Comparison of ENCODE assay signal across 9 mouse cellular contexts in the genomic region with DNA sequence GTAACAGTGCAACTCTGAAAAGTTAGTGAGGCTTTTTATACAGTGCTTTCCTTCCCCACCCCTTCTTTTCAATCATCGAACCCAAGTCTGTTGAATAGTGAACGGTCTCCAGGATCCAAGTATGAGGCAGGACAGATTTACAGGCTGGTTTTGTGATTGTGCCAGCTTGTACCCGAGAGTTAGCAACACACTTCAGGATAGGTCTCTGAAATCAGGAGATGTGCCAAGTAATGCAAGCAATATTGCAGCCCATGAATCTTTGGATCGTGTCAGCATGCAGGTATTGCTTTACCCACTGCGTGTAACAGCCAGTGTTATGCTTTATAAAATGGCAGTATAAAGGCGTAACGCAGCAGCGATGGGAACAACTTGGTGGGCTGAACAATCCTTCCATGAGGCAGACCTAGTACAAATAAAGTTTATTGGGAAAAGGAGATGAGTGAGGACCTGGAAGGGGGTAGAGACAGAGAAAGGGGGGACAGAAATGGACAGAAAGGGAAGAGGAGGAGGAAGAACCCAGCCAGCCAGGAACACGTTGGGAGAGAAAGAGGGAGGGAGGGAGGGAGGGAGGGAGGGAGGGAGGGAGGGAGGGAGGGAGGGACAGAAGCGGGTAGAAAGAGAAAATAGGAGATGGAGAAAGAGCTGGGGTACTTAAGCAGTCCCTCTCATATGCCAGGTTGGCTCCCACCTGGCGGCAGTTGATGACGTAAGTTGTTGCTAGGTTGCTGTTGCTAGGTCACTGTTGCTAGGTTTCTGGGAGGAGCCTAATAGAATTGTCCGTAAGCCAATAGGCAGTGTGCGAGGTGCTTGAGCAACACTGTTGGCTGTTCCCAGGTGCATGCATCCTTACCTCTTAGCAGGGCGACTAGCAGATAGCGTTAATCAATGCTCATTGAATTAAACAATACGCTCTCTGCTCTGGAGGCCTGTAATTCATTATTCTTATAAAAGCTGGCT. TPM values are rescaled to one million over a fixed set of nuclear protein-coding genes. Genes with fewer than 3 reads are reported as not detected.
DNase-seq lines count a peak whose midpoint lies in the region; ATAC-seq lines count a peak whose summit lies in the region.
"Had no signal": no experiment of that assay in that cellular context is flagged by ENCODE, and none has a peak within 500 bp of the region (broad histone marks: within the 10 kb centered on the region; RNA-seq: fewer than 3 reads in every experiment).

No protein-coding gene starts in this region.

- H3K27ac ChIP-seq in liver, embryonic 16.5 days (ENCODE audit: low read length), result no peak overlapping the region
- H3K27ac ChIP-seq in forebrain, embryonic 10.5 days, result peak overlapping the region; percentile 56; the same call in 1 of the 2 replicates
- no peak overlapping the region for H3K27ac ChIP-seq in lung, embryonic 15.5 days
- H3K27ac ChIP-seq: heart, embryonic 13.5 days had no signal

- H3K4me2 ChIP-seq in liver, embryonic 16.5 days (ENCODE audit: low read depth, low read length), result no peak overlapping the region
- H3K4me2 ChIP-seq in lung, embryonic 15.5 days, result no peak overlapping the region
- H3K4me2 ChIP-seq: heart, embryonic 13.5 days had no signal

- H3K9me3 ChIP-seq in liver, embryonic 16.5 days (replicated peaks; ENCODE audit: control insufficient read depth, low read length), result no peaks in the 10 kb centered on the region
- H3K9me3 ChIP-seq in forebrain, embryonic 10.5 days, result no peaks in the 10 kb centered on the region
- no peaks in the 10 kb centered on the region for H3K9me3 ChIP-seq in lung, embryonic 15.5 days
- H3K9me3 ChIP-seq: heart, embryonic 13.5 days had no signal

- no peak for DNase-seq in liver
- DNase-seq in forebrain, embryonic 10.5 days (ENCODE audit: extremely low spot score, low spot score), result peak; percentile 65
- DNase-seq in kidney, postnatal 4 days, result peak; percentile 45 to 53
- DNase-seq in right cerebral cortex, postnatal 36 days (ENCODE audit: low spot score in 2 of 2), result peak; percentile 70 to 83
- no peak for DNase-seq in urinary bladder, postnatal 4 days (ENCODE audit: low spot score in 2 of 2)
- no peak for DNase-seq in T-cell, adult 2 months (ENCODE audit: low spot score)

- no peaks in the 10 kb centered on the region for H3K36me3 ChIP-seq in liver, embryonic 16.5 days (ENCODE audit: control insufficient read depth, insufficient read depth)
- H3K36me3 ChIP-seq in forebrain, embryonic 10.5 days (replicated peaks), result no peaks in the 10 kb centered on the region
- H3K36me3 ChIP-seq in lung, embryonic 15.5 days, result no peaks in the 10 kb centered on the region
- H3K36me3 ChIP-seq: heart, embryonic 13.5 days had no signal

- no peaks in the 10 kb centered on the region for H3K4me1 ChIP-seq in liver, embryonic 16.5 days (ENCODE audit: control insufficient read depth, low read depth, low read length)
- peaks cover 32% of the 10 kb centered on the region for H3K4me1 ChIP-seq in forebrain, embryonic 10.5 days
- peaks cover 7% of the 10 kb centered on the region; the same call in 1 of the 2 replicates for H3K4me1 ChIP-seq in lung, embryonic 15.5 days
- H3K4me1 ChIP-seq: heart, embryonic 13.5 days had no signal

- no peak overlapping the region for H3K4me3 ChIP-seq in liver, embryonic 16.5 days (ENCODE audit: low read depth, low read length)
- peak overlapping the region; percentile 37 for H3K4me3 ChIP-seq in forebrain, embryonic 10.5 days
- no peak overlapping the region for H3K4me3 ChIP-seq in lung, embryonic 15.5 days
- H3K4me3 ChIP-seq: heart, embryonic 13.5 days had no signal

- 60% methylated on average over 16 of the region's 17 CpGs for WGBS in liver, embryonic 16.5 days (ENCODE audit: insufficient replicate concordance)
- 52% methylated on average over 15 of the region's 17 CpGs for WGBS in forebrain, embryonic 10.5 days
- WGBS in lung, embryonic 15.5 days, result 58% methylated on average over 15 of the region's 17 CpGs

- no peaks in the 10 kb centered on the region for H3K27me3 ChIP-seq in liver, embryonic 16.5 days (ENCODE audit: control insufficient read depth, insufficient read depth, low read depth, low read length)
- peaks cover 4% of the 10 kb centered on the region; the same call in 1 of the 2 replicates for H3K27me3 ChIP-seq in forebrain, embryonic 10.5 days (ENCODE audit: poor library complexity, severe bottlenecking)
- no peaks in the 10 kb centered on the region for H3K27me3 ChIP-seq in lung, embryonic 15.5 days
- H3K27me3 ChIP-seq: heart, embryonic 13.5 days had no signal

- 0 out of 2 replicates have a peak, but pooled peaks have one; percentile 30 for ATAC-seq in liver, embryonic 16.5 days (ENCODE audit: low read depth)
- peak; percentile 71 for ATAC-seq in lung, embryonic 15.5 days (ENCODE audit: borderline replicate concordance, extremely low read depth, low FRiP score, low TSS enrichment)

- no peak overlapping the region for H3K9ac ChIP-seq in liver, embryonic 16.5 days (ENCODE audit: low read depth, low read length)
- no peak overlapping the region for H3K9ac ChIP-seq in lung, embryonic 15.5 days
- H3K9ac ChIP-seq: heart, embryonic 13.5 days had no signal

RNA-seq across cellular contexts. Expression of a gene that starts 22.1 kb away (rescaled TPM):
- polyA plus RNA-seq in liver, embryonic 16.5 days (2015; fragmentation: Nextera tagmentation; extraction: Ambion mirVana), result not detected in 2 replicates
- 1.3 and 1.6 TPM in 2 replicates for polyA plus RNA-seq in forebrain, embryonic 10.5 days (2016; fragmentation: Nextera tagmentation; extraction: Ambion mirVana)
- polyA plus RNA-seq in lung, embryonic 15.5 days (2015; fragmentation: Nextera tagmentation; extraction: Ambion mirVana), result 0.50 and 0.67 TPM in 2 replicates

Comparison
In these comparisons a context has a peak if more than half of its experiments do, and no peak if none do; other contexts are left out.
1. DNase-seq: peak in forebrain, embryonic 10.5 days (single experiment), kidney, postnatal 4 days (2 of 2) and right cerebral cortex, postnatal 36 days (2 of 2); none in liver (single experiment), urinary bladder, postnatal 4 days (0 of 2) and T-cell, adult 2 months (single experiment).